Mouse (Mus musculus): ENCODE results near the gene Sgcd. TPM values are rescaled to one million over a fixed set of nuclear protein-coding genes. Genes with fewer than 3 reads are reported as not detected.

Gene Sgcd
- polyA plus RNA-seq, 1 experiment from 2014 or later, result 0.14 TPM

GRCm38 (mm10) chr11:47351585-47351984 is 637.2 kb downstream of the Sgcd start:
- no peak overlapping the region for H3K27ac ChIP-seq
- H3K9me3 ChIP-seq (replicated peaks), result no peaks in the 10 kb centered on the region
- H3K36me3 ChIP-seq, result no peaks in the 10 kb centered on the region
- 60% methylated on average over 2 of the region's 2 CpGs for WGBS (ENCODE audit: insufficient replicate concordance)
- no peak for ATAC-seq (ENCODE audit: low read depth)
- no peak overlapping the region for H3K9ac ChIP-seq
- H3K4me2 ChIP-seq, result no peak overlapping the region
- no peak for DNase-seq
- no peaks in the 10 kb centered on the region for H3K27me3 ChIP-seq
- no peak overlapping the region for H3K4me3 ChIP-seq (replicated peaks)
- H3K4me1 ChIP-seq (replicated peaks), result no peaks in the 10 kb centered on the region

DNA sequence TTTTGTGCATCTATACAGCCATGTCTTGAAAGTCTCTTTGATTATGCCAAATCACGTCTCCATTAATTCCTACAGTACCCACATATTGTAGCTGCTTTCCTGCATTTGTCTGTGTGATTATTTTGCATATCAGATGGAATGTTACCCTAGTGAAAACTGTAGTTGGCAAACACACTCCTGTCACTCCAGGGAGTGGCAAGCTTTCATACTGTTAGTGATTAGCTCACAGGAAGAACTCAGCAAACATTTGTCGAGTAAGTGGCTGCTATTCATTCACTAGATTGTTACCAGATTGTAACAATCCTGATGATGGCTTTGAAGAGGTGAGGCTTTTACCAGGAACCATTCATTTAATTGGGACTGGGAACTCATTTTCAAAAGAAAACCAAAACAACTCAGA is 645.3 kb downstream of the Sgcd start:
- ATAC-seq (ENCODE audit: low read depth), result no peak

DNA sequence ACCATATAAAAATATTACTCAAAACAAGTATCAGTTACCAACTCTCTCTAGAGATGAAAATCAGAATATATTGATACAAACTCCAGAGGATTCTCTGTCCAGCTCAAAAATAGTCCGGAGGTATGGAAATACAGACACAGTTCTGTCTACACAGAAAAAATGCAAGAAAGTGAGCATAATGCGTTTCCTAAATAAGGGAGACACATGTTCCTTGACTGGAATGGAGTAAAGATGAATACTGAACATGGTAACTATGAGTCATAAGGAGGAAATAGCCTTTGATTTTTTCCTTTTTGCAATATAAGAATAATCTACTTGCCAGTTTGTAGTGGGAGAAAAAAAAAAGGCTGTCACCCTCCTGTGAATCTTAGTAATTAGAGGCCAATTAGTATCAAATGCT is 655.1 kb downstream of the Sgcd start:
- Histone ChIP-seq H3K27ac (no peak overlapping the region), H3K9me3 (replicated peaks) (no peaks in the 10 kb centered on the region), H3K4me1 (replicated peaks) (no peaks in the 10 kb centered on the region), H3K4me3 (replicated peaks) (no peak overlapping the region), H3K9ac (no peak overlapping the region), H3K27me3 (no peaks in the 10 kb centered on the region), H3K36me3 (no peaks in the 10 kb centered on the region), H3K4me2 (no peak overlapping the region)
- ATAC-seq (ENCODE audit: low read depth), result no peak
- DNase-seq, result no peak
- 69% methylated on average over 2 of the region's 2 CpGs for WGBS (ENCODE audit: insufficient replicate concordance)

More for the DNA sequence above, 645.3 kb downstream of the Sgcd start:
- Histone ChIP-seq H3K27ac (no peak overlapping the region), H3K4me1 (replicated peaks) (no peaks in the 10 kb centered on the region), H3K27me3 (no peaks in the 10 kb centered on the region), H3K9ac (no peak overlapping the region), H3K36me3 (no peaks in the 10 kb centered on the region), H3K4me2 (no peak overlapping the region), H3K4me3 (replicated peaks) (no peak overlapping the region), H3K9me3 (replicated peaks) (no peaks in the 10 kb centered on the region)
- 34% methylated on average over 2 of the region's 2 CpGs for WGBS (ENCODE audit: insufficient replicate concordance)
- DNase-seq, result no peak

- no peak for ATAC-seq (ENCODE audit: low read depth)
- no peaks in the 10 kb centered on the region for H3K27me3 ChIP-seq
- H3K4me3 ChIP-seq (replicated peaks), result no peak overlapping the region
- no peak for DNase-seq
- H3K4me2 ChIP-seq, result no peak overlapping the region
- H3K9ac ChIP-seq, result no peak overlapping the region
- no peaks in the 10 kb centered on the region for H3K4me1 ChIP-seq (replicated peaks)
- no peaks in the 10 kb centered on the region for H3K36me3 ChIP-seq
- H3K9me3 ChIP-seq (replicated peaks), result no peaks in the 10 kb centered on the region
- H3K27ac ChIP-seq, result no peak overlapping the region
Observed at GRCm38 (mm10) chr11:47305579-47305978, 683.2 kb downstream of the Sgcd start.

DNA sequence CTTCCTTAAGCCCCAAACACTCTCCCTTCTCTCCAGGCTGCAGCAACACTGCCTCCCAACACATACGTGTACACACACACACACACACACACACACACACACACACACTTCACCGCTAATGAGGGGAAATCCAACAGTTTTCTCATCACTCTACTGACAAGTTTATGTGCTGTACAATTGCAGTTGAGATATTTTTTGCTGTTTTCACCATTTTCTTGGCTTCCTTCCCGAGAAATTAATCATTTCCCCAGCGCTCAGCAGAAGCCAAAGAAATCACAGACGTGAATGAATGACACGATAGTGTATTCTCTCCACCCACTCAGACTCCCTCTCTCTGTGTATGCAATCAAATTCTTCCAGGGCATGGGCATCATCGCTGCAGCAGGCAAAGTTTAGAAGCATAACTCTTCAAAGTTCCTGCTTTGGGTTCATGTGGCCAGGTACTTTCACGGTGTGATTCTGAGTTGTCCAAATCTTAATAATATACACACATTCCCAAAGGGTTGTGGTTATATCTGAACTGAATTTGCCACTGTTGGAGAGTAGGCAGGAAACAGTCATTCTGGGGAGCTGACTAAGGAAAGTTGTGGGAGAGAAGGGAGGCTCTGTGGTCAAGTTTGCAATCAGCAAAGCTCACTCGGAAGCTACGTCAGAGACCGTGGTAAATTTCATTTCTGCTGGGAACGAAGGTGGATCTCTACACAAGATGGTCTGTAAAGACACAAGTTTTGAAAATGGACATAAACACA is 683.9 kb downstream of the Sgcd start:
- Histone ChIP-seq H3K36me3 (no peaks in the 10 kb centered on the region), H3K9ac (no peak overlapping the region), H3K27me3 (no peaks in the 10 kb centered on the region), H3K27ac (no peak overlapping the region), H3K9me3 (replicated peaks) (no peaks in the 10 kb centered on the region), H3K4me1 (replicated peaks) (no peaks in the 10 kb centered on the region), H3K4me2 (no peak overlapping the region), H3K4me3 (replicated peaks) (no peak overlapping the region)
- ATAC-seq (ENCODE audit: low read depth) (no peak), DNase-seq (no peak)
- WGBS (ENCODE audit: insufficient replicate concordance), result 53% methylated on average over 12 of the region's 12 CpGs

GRCm38 (mm10) chr11:47299777-47300176 is 689.0 kb downstream of the Sgcd start:
- 62% methylated on average over 1 of the region's 1 CpGs for WGBS (ENCODE audit: insufficient replicate concordance)
- Histone ChIP-seq H3K27ac (no peak overlapping the region), H3K4me3 (replicated peaks) (no peak overlapping the region), H3K4me1 (replicated peaks) (no peaks in the 10 kb centered on the region), H3K4me2 (no peak overlapping the region), H3K9me3 (replicated peaks) (no peaks in the 10 kb centered on the region), H3K27me3 (no peaks in the 10 kb centered on the region), H3K9ac (no peak overlapping the region), H3K36me3 (no peaks in the 10 kb centered on the region)
- ATAC-seq (ENCODE audit: low read depth), result no peak
- DNase-seq, result no peak

DNA sequence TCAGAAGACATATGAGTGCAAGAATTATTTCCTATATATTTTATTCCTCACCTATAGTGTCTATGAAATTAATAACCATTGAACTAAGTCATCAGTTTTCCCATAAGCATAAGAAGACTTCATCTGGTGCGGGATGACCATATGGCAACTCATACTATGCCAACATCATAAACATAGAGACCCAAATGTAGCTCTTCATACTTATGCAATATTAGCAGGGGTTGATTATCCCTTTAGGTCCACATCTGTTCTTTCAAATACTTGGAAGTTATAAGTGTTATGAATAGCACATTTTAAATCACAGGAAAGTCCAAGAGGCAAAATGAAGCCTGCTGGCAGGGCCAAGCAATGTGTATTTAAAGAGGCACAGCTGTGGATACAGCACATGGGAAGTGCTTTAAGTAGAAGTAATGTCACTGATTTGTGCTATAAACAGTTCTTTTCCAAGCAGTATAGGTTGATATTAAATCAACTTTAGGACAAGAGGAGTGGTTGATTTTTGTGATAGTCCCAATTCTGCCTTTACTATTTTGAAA is 690.9 kb downstream of the Sgcd start:
- H3K4me2 ChIP-seq, result no peak overlapping the region
- no peak for ATAC-seq (ENCODE audit: low read depth)
- whole genome bisulfite sequencing (ENCODE audit: insufficient replicate concordance), result 65% methylated on average over 1 of the region's 1 CpGs

GRCm38 (mm10) chr11:47294741-47295140 is 694.0 kb downstream of the Sgcd start:
- Histone ChIP-seq H3K27me3 (no peaks in the 10 kb centered on the region), H3K36me3 (no peaks in the 10 kb centered on the region), H3K9me3 (replicated peaks) (no peaks in the 10 kb centered on the region), H3K27ac (no peak overlapping the region), H3K4me2 (no peak overlapping the region), H3K4me3 (replicated peaks) (no peak overlapping the region), H3K4me1 (replicated peaks) (no peaks in the 10 kb centered on the region), H3K9ac (no peak overlapping the region)
- 19% methylated on average over 1 of the region's 1 CpGs for WGBS (ENCODE audit: insufficient replicate concordance)
- ATAC-seq (ENCODE audit: low read depth) (no peak), DNase-seq (no peak)

More for the DNA sequence above, 690.9 kb downstream of the Sgcd start:
- no peak for DNase-seq
- no peaks in the 10 kb centered on the region for H3K4me1 ChIP-seq (replicated peaks)
- H3K36me3 ChIP-seq, result no peaks in the 10 kb centered on the region
- no peak overlapping the region for H3K4me3 ChIP-seq (replicated peaks)
- no peaks in the 10 kb centered on the region for H3K9me3 ChIP-seq (replicated peaks)
- no peak overlapping the region for H3K27ac ChIP-seq
- no peak overlapping the region for H3K9ac ChIP-seq
- no peaks in the 10 kb centered on the region for H3K27me3 ChIP-seq

GRCm38 (mm10) chr11:47276586-47276985 is 712.2 kb downstream of the Sgcd start:
- Histone ChIP-seq H3K4me1 (replicated peaks) (no peaks in the 10 kb centered on the region), H3K27ac (no peak overlapping the region), H3K4me3 (replicated peaks) (no peak overlapping the region), H3K9me3 (replicated peaks) (no peaks in the 10 kb centered on the region), H3K27me3 (no peaks in the 10 kb centered on the region), H3K36me3 (no peaks in the 10 kb centered on the region), H3K4me2 (no peak overlapping the region), H3K9ac (no peak overlapping the region)
- DNase-seq (no peak), ATAC-seq (ENCODE audit: low read depth) (no peak)
- 41% methylated on average over 4 of the region's 4 CpGs for WGBS (ENCODE audit: insufficient replicate concordance)

DNA sequence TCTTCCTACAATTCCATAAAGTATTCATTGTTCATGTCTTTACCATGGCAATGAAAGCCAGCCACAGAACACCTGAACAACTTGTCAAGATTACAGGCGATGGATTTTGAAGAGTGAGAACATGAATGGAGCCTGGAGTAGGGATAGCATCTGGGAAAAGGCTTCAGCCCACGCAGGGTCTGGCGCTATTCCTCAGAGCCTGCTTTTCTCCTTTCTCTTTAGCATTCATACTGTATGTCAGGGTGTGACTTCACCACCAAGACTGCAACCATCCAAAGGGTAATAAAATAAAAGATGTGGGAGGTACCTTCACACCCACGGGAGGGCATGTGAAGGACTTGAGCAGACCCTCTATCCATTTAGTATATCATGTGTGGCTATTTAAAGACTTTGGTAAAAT is 720.2 kb downstream of the Sgcd start:
- 60% methylated on average over 4 of the region's 4 CpGs for WGBS (ENCODE audit: insufficient replicate concordance)

GRCm38 (mm10) chr11:47264267-47264984 is 724.3 kb downstream of the Sgcd start:
- 56% methylated on average over 9 of the region's 9 CpGs for WGBS (ENCODE audit: insufficient replicate concordance)

More for the DNA sequence above, 720.2 kb downstream of the Sgcd start:
- H3K9ac ChIP-seq, result no peak overlapping the region
- no peak overlapping the region for H3K27ac ChIP-seq
- no peaks in the 10 kb centered on the region for H3K36me3 ChIP-seq
- no peaks in the 10 kb centered on the region for H3K27me3 ChIP-seq
- DNase-seq (no peak), ATAC-seq (ENCODE audit: low read depth) (no peak)
- no peaks in the 10 kb centered on the region for H3K4me1 ChIP-seq (replicated peaks)
- H3K4me3 ChIP-seq (replicated peaks), result no peak overlapping the region
- H3K4me2 ChIP-seq, result no peak overlapping the region
- H3K9me3 ChIP-seq (replicated peaks), result no peaks in the 10 kb centered on the region

More at GRCm38 (mm10) chr11:47264267-47264984, 724.3 kb downstream of the Sgcd start:
- Histone ChIP-seq H3K27ac (no peak overlapping the region), H3K9me3 (replicated peaks) (no peaks in the 10 kb centered on the region), H3K4me2 (no peak overlapping the region), H3K4me3 (replicated peaks) (no peak overlapping the region), H3K4me1 (replicated peaks) (no peaks in the 10 kb centered on the region), H3K36me3 (no peaks in the 10 kb centered on the region), H3K27me3 (no peaks in the 10 kb centered on the region), H3K9ac (no peak overlapping the region)
- ATAC-seq (ENCODE audit: low read depth), result no peak
- DNase-seq, result no peak

Measured in liver, embryonic 13.5 days (tissue).